ENCODE assay signal across 8 mouse cellular contexts in the genomic region with DNA sequence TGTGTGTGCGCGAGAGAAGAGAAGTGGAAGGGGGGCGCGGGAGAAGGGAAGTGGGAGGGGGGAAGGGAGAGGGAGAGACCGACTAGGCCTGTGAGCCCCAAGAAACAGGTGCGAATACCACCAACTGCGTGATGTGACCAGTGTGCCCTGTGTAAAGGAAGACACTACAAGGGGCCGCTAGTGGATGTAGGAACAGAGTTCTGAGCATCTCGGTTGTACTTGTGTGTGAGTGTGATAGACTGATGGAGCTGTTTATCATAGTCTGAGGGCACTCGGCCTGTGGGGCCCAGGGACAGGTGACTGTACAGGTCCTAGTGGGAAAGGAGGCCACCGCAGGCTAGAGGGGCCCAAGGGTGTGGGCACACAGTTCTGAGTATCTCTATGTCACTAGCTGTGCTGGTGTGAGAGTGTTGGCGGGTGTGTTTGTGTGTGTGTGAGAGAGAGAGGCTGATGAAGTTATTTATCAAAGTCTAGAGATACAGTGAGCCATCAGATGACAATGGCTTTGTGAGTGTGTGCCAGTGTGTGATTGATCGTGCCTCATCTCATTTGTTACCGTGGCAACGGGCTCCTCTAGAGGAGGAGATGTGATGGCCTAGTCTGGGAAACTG. TPM values are rescaled to one million over a fixed set of nuclear protein-coding genes. Genes with fewer than 3 reads are reported as not detected.
DNase-seq lines count a peak whose midpoint lies in the region; ATAC-seq lines count a peak whose summit lies in the region.

No protein-coding gene starts in this region.

- H3K4me3 ChIP-seq in heart, embryonic 16.5 days (ENCODE audit: low read length), result peak overlapping the region; percentile 70
- H3K4me3 ChIP-seq in limb, embryonic 10.5 days, result peak overlapping the region; percentile 65

- H3K9ac ChIP-seq in heart, embryonic 16.5 days (ENCODE audit: low read length), result peak overlapping the region; percentile 79

- H3K4me1 ChIP-seq in heart, embryonic 16.5 days (ENCODE audit: control insufficient read depth, insufficient read depth, low read length), result peaks cover 9% of the 10 kb centered on the region; the same call in 1 of the 2 replicates
- peaks cover 15% of the 10 kb centered on the region for H3K4me1 ChIP-seq in limb, embryonic 10.5 days

- no peaks in the 10 kb centered on the region for H3K27me3 ChIP-seq in heart, embryonic 16.5 days (ENCODE audit: control insufficient read depth, insufficient read depth, low read length)
- H3K27me3 ChIP-seq in limb, embryonic 10.5 days (ENCODE audit: low read depth, poor library complexity, severe bottlenecking), result no peaks in the 10 kb centered on the region

- no peaks in the 10 kb centered on the region for H3K9me3 ChIP-seq in heart, embryonic 16.5 days (replicated peaks; ENCODE audit: control insufficient read depth, low read length)
- H3K9me3 ChIP-seq in limb, embryonic 10.5 days (replicated peaks), result no peaks in the 10 kb centered on the region

- peak; percentile 6 for DNase-seq in ovary, postnatal 36 days (ENCODE audit: low spot score)
- DNase-seq in ovary, adult 18-20 months (ENCODE audit: low spot score), result no peak
- DNase-seq in cerebellum, adult 9-11 months, result peak; percentile 66
- peak; percentile 33 for DNase-seq in limb, embryonic 10.5 days (ENCODE audit: low spot score)
- DNase-seq in natural killer cell, adult 2 months (ENCODE audit: low spot score in 2 of 2), result peak; percentile 2 to 6
- DNase-seq in thymus, postnatal 4 days, result peak; percentile 45

- H3K36me3 ChIP-seq in heart, embryonic 16.5 days (ENCODE audit: control insufficient read depth, insufficient read depth), result no peaks in the 10 kb centered on the region
- H3K36me3 ChIP-seq in limb, embryonic 10.5 days, result no peaks in the 10 kb centered on the region

- WGBS in heart, embryonic 16.5 days, result 26% methylated on average over 15 of the region's 15 CpGs
- WGBS in limb, embryonic 10.5 days, result 38% methylated on average over 15 of the region's 15 CpGs

- 0 out of 2 replicates have a peak, but pooled peaks have one; percentile 2 for ATAC-seq in heart, embryonic 16.5 days (replicated peaks; ENCODE audit: extremely low read depth, insufficient read depth, low FRiP score)
- ATAC-seq in inflammation-experienced regulatory T-cells, adult 6 months, result no peak

- H3K4me2 ChIP-seq in heart, embryonic 16.5 days (ENCODE audit: low read depth, low read length), result peak overlapping the region; percentile 84

- no peak overlapping the region for H3K27ac ChIP-seq in heart, embryonic 16.5 days (ENCODE audit: low read length)
- peak overlapping the region; percentile 82 for H3K27ac ChIP-seq in limb, embryonic 10.5 days

RNA-seq across cellular contexts. Expression of gene Zfp667, which starts 0.6 kb away (rescaled TPM):
- polyA plus RNA-seq in heart, embryonic 16.5 days (2015; fragmentation: Nextera tagmentation; extraction: Ambion mirVana), result 4.9 and 5.1 TPM in 2 replicates
- polyA plus RNA-seq in limb, embryonic 10.5 days (2016; fragmentation: Nextera tagmentation; extraction: Ambion mirVana), result 5.2 and 6.4 TPM in 2 replicates
- polyA plus RNA-seq in inflammation-experienced regulatory T-cells, adult 6 months (2017; shearing (Covaris generic)), result 1 to 10 TPM; 3.3 to 7.6 (median 4.7) TPM

RNA-seq across cellular contexts. Expression of gene Epp13, which starts 34.5 kb away (rescaled TPM):
- not detected in 2 replicates for polyA plus RNA-seq in heart, embryonic 16.5 days (2015; fragmentation: Nextera tagmentation; extraction: Ambion mirVana)
- not detected in 2 replicates for polyA plus RNA-seq in limb, embryonic 10.5 days (2016; fragmentation: Nextera tagmentation; extraction: Ambion mirVana)
- polyA plus RNA-seq in inflammation-experienced regulatory T-cells, adult 6 months (2017; shearing (Covaris generic)), result not detected

RNA-seq across cellular contexts. Expression of gene Zfp583, which starts 44.1 kb away (rescaled TPM):
- 3.2 and 4.5 TPM in 2 replicates for polyA plus RNA-seq in heart, embryonic 16.5 days (2015; fragmentation: Nextera tagmentation; extraction: Ambion mirVana)
- polyA plus RNA-seq in limb, embryonic 10.5 days (2016; fragmentation: Nextera tagmentation; extraction: Ambion mirVana), result 5.2 and 6.7 TPM in 2 replicates
- under 1 TPM; 0.39 to 0.92 (median 0.44) TPM for polyA plus RNA-seq in inflammation-experienced regulatory T-cells, adult 6 months (2017; shearing (Covaris generic))

RNA-seq across cellular contexts. Expression of gene Gm3854, which starts 56.5 kb away (rescaled TPM):
- 1.0 and 1.5 TPM in 2 replicates for polyA plus RNA-seq in heart, embryonic 16.5 days (2015; fragmentation: Nextera tagmentation; extraction: Ambion mirVana)
- 2.6 and 2.8 TPM in 2 replicates for polyA plus RNA-seq in limb, embryonic 10.5 days (2016; fragmentation: Nextera tagmentation; extraction: Ambion mirVana)
- polyA plus RNA-seq in inflammation-experienced regulatory T-cells, adult 6 months (2017; shearing (Covaris generic)), result under 1 TPM in 2 of 3 experiments, not detected in 1; 0.62 to 0.90 TPM
